Mouse (Mus musculus) lung, postnatal 0 days (tissue): ENCODE data around the gene Ralgps2.

Experiments used
- CTCF ChIP-seq: IDR thresholded peaks from 2 replicates; pipeline ENCODE4 v1.5.1; 2016; ENCODE audit warnings: antibody characterized with exemption, mild to moderate bottlenecking
- EP300 ChIP-seq: IDR thresholded peaks from 2 replicates; pipeline ENCODE4 v1.6.1; 2016; ENCODE audit warnings: antibody characterized with exemption, mild to moderate bottlenecking, control low read depth

GRCm38 (mm10) chr1:156777896-156778295, 161.5 kb downstream of the Ralgps2 start:
- TF ChIP-seq CTCF = no peak
- no peak for TF ChIP-seq EP300
